Mouse (Mus musculus) lung, adult 2 months (tissue): ENCODE data around the gene Smarcd3.

ENCODE experiments used
- CTCF ChIP-seq: fragments of 200-500 bp; IDR thresholded peaks from 2 replicates; pipeline ENCODE4 v1.5.1; 2011; ENCODE audit warnings: mild to moderate bottlenecking, low read length, control low read depth; ENCODE audit not compliant: insufficient read depth
- POLR2A ChIP-seq: fragments of 200-500 bp; IDR thresholded peaks from 2 replicates; pipeline ENCODE4 v1.6.1; 2011; ENCODE audit warnings: low read depth, mild to moderate bottlenecking, control low read depth, low read length, borderline replicate concordance; ENCODE audit errors: extremely low read depth

DNA sequence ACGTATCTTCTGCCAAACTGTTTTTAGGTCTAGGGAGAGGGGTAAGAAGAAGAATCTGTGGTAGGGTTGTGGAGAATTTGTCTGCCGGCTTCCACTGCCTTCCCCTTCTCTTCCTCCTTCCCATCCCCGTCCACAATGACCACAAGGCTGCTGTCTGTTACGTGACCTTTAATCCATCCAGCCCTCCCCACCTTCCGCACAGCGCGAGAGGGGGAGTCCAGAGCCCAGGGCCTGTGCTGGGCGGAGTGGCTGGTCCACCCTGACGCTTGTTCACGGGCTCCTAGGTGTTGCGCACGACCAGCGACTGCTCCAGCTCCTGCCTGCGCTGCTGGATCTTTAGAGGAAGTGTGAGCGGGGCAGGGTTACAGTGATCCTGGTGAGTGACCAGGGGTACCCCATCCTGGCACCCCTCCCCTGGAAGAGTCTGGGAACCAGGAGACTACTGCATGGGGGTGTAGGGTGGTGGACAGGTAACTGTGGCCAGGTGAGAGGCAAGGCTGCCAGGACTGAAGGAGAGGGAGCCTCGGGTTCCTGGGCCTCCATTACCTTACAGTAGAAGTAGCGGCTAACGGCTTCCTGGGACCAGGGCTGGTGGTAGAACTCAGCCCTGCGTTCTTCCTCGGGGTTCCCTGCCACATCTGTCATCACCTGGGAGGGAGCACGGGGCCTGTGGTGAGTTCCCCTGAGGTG lies 31.6 kb downstream of the Smarcd3 start:
- TF ChIP-seq CTCF (no peak), POLR2A (no peak)
